Mouse (Mus musculus) midbrain, embryonic 16.5 days (tissue): ENCODE measurements around the gene Gpr137. TPM values are rescaled to one million over a fixed set of nuclear protein-coding genes. Genes with fewer than 3 reads are reported as not detected.

ENCODE experiments used
- ATAC-seq: fragments of 200-750 bp; cut with Nextera tagmentation; 2 replicates; pipeline ENCODE4 v1.8.0; 2017; ENCODE audit warnings: moderate TSS enrichment
- H3K27ac ChIP-seq: fragments of 300-500 bp; sonication (generic); 2 replicates; pipeline ENCODE4 v1.5.1; 2014; ENCODE audit warnings: mild to moderate bottlenecking, low read length, mixed read lengths
- H3K27me3 ChIP-seq: fragments of 300-500 bp; sonication (generic); 2 replicates; pipeline ENCODE4 v1.6.1; 2014; ENCODE audit warnings: low read depth, low read length, mixed read lengths; ENCODE audit not compliant: control insufficient read depth, insufficient read depth
- H3K36me3 ChIP-seq: fragments of 300-500 bp; sonication (generic); 2 replicates; pipeline ENCODE4 v1.6.1; 2014; ENCODE audit warnings: mild to moderate bottlenecking, low read length, moderate library complexity, mixed read lengths; ENCODE audit not compliant: control insufficient read depth, insufficient read depth
- H3K4me1 ChIP-seq: fragments of 300-500 bp; sonication (generic); 2 replicates; pipeline ENCODE4 v1.6.1; 2014; ENCODE audit warnings: mild to moderate bottlenecking, low read length, mixed read lengths; ENCODE audit not compliant: control insufficient read depth, insufficient read depth
- H3K4me2 ChIP-seq: fragments of 300-500 bp; sonication (generic); 2 replicates; pipeline ENCODE4 v1.6.1; 2014; ENCODE audit warnings: mild to moderate bottlenecking, low read length, mixed read lengths
- H3K4me3 ChIP-seq: fragments of 300-500 bp; sonication (generic); 2 replicates; pipeline ENCODE4 v1.5.1; 2014; ENCODE audit warnings: low read depth, mild to moderate bottlenecking, low read length, moderate library complexity, mixed read lengths
- H3K9ac ChIP-seq: fragments of 300-500 bp; sonication (generic); 2 replicates; pipeline ENCODE4 v1.6.1; 2014; ENCODE audit warnings: low read depth, low read length, mixed read lengths
- H3K9me3 ChIP-seq: fragments of 300-500 bp; sonication (generic); replicated peaks from 2 replicates; pipeline ENCODE4 v1.6.1; 2014; ENCODE audit warnings: mild to moderate bottlenecking, low read length, mixed read lengths; ENCODE audit not compliant: control insufficient read depth, poor library complexity, severe bottlenecking
- WGBS: fragments of 180-500 bp; shearing (Covaris S2); extraction: QIAGEN DNeasy Blood & Tissue Kit; methylation state at CpG from one replicate; pipeline ENCODE4 v1.1.7; 2014; 5-methylcytosine and 5-hydroxymethylcytosine counted together
- polyA plus RNA-seq: library from polyadenylated mRNA; unstranded; fragments of >200 nt; fragmentation: Nextera tagmentation; extraction: Ambion mirVana; gene quantifications from 2 replicates; pipeline ENCODE4 v1.2.1, GENCODE M21; 2015

Gene Gpr137
- polyA plus RNA-seq, 1 experiment from 2014 or later, result 69.7 TPM

GRCm38 (mm10) chr19:6975537-6976521 lies 33.5 kb upstream of the Gpr137 start, which contains the start of gene Plcb3:
Gene Plcb3 (minus strand): TSS chr19:6976470.
- Histone ChIP-seq H3K27me3 (no peaks in the 10 kb centered on the region; the same call in 1 of the 2 replicates), H3K9me3 (no peaks in the 10 kb centered on the region), H3K9ac (peak within 1 kb of the TSS; percentile 77), H3K4me2 (peak within 1 kb of the TSS; percentile 84), H3K36me3 (peaks cover 6% of the 10 kb centered on the region), H3K27ac (peak within 1 kb of the TSS; percentile 85), H3K4me3 (peak within 1 kb of the TSS; percentile 72), H3K4me1 (peaks cover 38% of the 10 kb centered on the region)
- under 1% methylated on average over 16 of the region's 16 CpGs for WGBS
- ATAC-seq, result no peak

GRCm38 (mm10) chr19:6974211-6975205 lies 32.2 kb upstream of the Gpr137 start, which contains the start of gene Ppp1r14b:
Gene Ppp1r14b (plus strand): TSS chr19:6974968.
- H3K9ac ChIP-seq, result peak within 1 kb of the TSS; percentile 77
- peak within 1 kb of the TSS; percentile 85 for H3K27ac ChIP-seq
- WGBS, result under 1% methylated on average over 43 of the region's 84 CpGs
- H3K4me1 ChIP-seq, result peaks cover 46% of the 10 kb centered on the region
- ATAC-seq, result peak; percentile 72
- H3K4me2 ChIP-seq, result peak within 1 kb of the TSS; percentile 84
- peak within 1 kb of the TSS; percentile 72 for H3K4me3 ChIP-seq
- no peaks in the 10 kb centered on the region for H3K9me3 ChIP-seq
- H3K36me3 ChIP-seq, result peaks cover 6% of the 10 kb centered on the region
- H3K27me3 ChIP-seq, result peaks cover 13% of the 10 kb centered on the region

GRCm38 (mm10) chr19:6973581-6974190 lies 31.4 kb upstream of the Gpr137 start:
- Histone ChIP-seq H3K4me1 (peaks cover 38% of the 10 kb centered on the region), H3K9me3 (no peaks in the 10 kb centered on the region), H3K27me3 (peaks cover 16% of the 10 kb centered on the region), H3K36me3 (peaks cover 6% of the 10 kb centered on the region), H3K4me2 (peak overlapping the region; percentile 84), H3K4me3 (peak overlapping the region; percentile 72), H3K27ac (peak overlapping the region; percentile 85), H3K9ac (peak overlapping the region; percentile 77)
- WGBS, result 35% methylated on average over 12 of the region's 12 CpGs
- ATAC-seq, result no peak

- Histone ChIP-seq H3K9me3 (no peaks in the 10 kb centered on the region), H3K4me2 (no peak overlapping the region), H3K27me3 (peaks cover 21% of the 10 kb centered on the region), H3K4me3 (no peak overlapping the region), H3K9ac (no peak overlapping the region), H3K27ac (no peak overlapping the region), H3K4me1 (peaks cover 26% of the 10 kb centered on the region), H3K36me3 (peaks cover 2% of the 10 kb centered on the region)
- no peak for ATAC-seq
- WGBS, result 82% methylated on average over 13 of the region's 13 CpGs
These were observed 30.1 kb upstream of the Gpr137 start for GRCm38 (mm10) chr19:6972247-6972917.

GRCm38 (mm10) chr19:6971644-6972043 lies 29.4 kb upstream of the Gpr137 start:
- Histone ChIP-seq H3K4me3 (no peak overlapping the region), H3K4me2 (no peak overlapping the region), H3K27ac (no peak overlapping the region), H3K36me3 (no peaks in the 10 kb centered on the region), H3K27me3 (peaks cover 21% of the 10 kb centered on the region), H3K9me3 (no peaks in the 10 kb centered on the region), H3K9ac (no peak overlapping the region), H3K4me1 (peaks cover 20% of the 10 kb centered on the region)
- no peak for ATAC-seq
- WGBS, result 56% methylated on average over 6 of the region's 6 CpGs

- Histone ChIP-seq H3K4me3 (no peak overlapping the region), H3K4me1 (peaks cover 15% of the 10 kb centered on the region), H3K9me3 (no peaks in the 10 kb centered on the region), H3K36me3 (no peaks in the 10 kb centered on the region), H3K9ac (peak overlapping the region; percentile 31; the same call in 1 of the 2 replicates), H3K27me3 (peaks cover 21% of the 10 kb centered on the region), H3K27ac (no peak overlapping the region), H3K4me2 (no peak overlapping the region)
- ATAC-seq, result no peak
- WGBS, result 22% methylated on average over 11 of the region's 11 CpGs
These were observed 28.3 kb upstream of the Gpr137 start for GRCm38 (mm10) chr19:6970460-6971085.

GRCm38 (mm10) chr19:6969665-6970381 lies 27.5 kb upstream of the Gpr137 start:
- H3K27ac ChIP-seq, result no peak overlapping the region
- peaks cover 21% of the 10 kb centered on the region for H3K27me3 ChIP-seq
- no peaks in the 10 kb centered on the region for H3K9me3 ChIP-seq
- H3K9ac ChIP-seq, result peak overlapping the region; percentile 38; the same call in 1 of the 2 replicates
- no peak for ATAC-seq
- H3K4me2 ChIP-seq, result peak overlapping the region; percentile 44
- under 1% methylated on average over 44 of the region's 55 CpGs for WGBS
- peak overlapping the region; percentile 40 for H3K4me3 ChIP-seq
- H3K36me3 ChIP-seq, result no peaks in the 10 kb centered on the region
- peaks cover 15% of the 10 kb centered on the region for H3K4me1 ChIP-seq
